Mouse (Mus musculus): ENCODE data around the gene Atf7ip.

Gene Atf7ip

DNA sequence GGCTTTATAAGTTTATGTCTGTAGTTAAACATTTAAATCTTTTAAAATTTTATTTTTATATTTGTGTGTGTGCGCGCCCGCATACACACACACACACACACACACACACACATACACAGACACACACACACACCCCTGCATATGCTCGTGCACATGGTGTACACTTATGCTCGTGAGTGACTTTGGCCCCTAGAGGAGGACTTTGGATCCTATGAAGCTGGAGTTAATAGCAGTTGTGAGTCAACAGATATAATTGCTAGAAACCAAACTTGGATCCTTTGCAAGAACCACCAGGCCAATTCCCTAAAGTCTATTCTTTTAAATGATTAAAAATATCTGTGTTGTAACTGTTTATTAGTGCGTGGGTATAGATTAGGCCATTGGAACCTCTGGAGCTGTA is 42.8 kb downstream of the Atf7ip start:
- in situ Hi-C loops (cut with MboI, MseI) = loop anchor here in 1 of 2 experiments (25.0 kb wide), 2 partner anchors 1189 to 1636 kb away; partner anchors contain the start of genes Cdkn1b and Strap

DNA sequence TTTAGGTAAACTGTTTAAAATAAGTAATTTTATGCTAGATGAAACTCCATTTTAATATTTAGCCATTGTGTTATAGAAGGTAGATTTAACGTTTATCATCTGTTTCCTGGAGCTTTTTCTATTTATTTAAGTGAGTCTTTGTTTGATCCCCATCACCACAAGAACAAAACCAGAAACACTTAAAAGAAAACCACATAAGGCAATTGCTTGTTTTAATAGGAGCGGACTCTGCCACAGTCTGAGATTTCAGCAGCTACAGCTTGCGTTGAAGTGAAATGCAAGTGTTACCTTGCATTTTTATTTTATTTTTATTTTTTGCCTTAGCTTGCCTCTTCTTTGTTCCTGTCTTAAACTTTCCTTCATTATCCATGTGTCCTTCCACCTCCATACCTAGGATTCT is 43.6 kb downstream of the Atf7ip start:
- in situ Hi-C loops (cut with MboI, MseI) = loop anchor here in 1 of 2 experiments (25.0 kb wide), 2 partner anchors 1188 to 1637 kb away; partner anchors contain the start of genes Cdkn1b and Strap

DNA sequence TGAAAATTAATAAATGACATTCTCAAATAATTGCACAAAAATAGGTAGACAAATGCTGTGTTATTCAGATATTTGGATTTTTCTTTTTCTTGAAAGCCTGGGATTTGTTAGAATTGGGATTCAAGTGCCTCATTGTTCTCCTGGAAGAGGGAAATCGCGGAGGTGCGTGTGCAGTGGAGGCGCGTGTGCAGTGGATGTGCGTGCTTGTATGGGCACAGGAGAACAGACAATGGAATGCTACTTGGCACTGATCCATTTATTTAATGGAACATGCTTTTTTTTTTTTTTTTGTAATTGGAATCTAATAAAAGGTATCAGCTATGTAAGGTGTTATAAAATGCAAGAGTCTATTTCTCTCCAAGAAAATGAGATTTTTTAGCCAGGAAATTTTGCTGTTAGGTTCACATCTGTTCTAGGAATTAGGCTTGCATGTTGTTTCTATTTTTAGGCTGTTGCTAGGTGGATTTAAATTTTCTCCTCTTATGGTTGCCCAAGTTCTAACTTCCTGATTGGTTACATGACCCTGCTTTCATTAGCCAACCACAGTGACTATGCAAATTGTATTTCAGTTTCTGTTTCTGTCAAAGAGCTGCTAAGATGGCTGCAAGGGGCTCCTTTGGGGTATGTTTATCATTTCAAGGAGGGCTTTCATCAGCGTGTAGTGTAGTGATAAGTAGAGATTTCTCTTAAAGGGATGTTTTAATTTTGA is 44.8 kb downstream of the Atf7ip start:
- in situ Hi-C loops (cut with MboI, MseI) = no loop called here

DNA sequence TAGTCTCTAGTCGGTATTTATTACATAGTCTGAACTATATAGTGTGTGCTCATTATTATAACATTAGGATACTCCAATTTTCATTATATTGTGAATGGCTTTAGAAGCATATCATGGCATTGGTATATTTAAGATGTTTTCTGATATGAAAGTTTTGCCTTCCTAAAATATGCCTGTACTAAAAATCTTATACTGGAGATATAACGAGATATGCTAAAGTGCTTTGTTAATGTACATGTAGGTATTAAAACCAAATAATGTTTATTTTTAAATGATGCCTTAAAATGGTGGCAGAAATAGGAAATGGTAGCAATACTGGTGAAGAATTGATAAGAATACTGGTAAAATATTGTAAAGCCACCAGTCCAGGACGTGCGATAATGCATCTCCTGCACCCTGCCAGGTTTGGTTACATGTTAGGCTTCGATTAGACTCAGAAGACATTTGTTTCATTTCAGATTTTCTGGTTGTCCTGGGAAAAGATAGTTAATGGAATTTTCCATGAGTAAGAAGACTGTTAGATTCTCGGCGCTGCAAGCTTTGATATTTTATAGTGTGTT is 45.7 kb downstream of the Atf7ip start:
- in situ Hi-C loops (cut with MboI, MseI) = no loop called here

DNA sequence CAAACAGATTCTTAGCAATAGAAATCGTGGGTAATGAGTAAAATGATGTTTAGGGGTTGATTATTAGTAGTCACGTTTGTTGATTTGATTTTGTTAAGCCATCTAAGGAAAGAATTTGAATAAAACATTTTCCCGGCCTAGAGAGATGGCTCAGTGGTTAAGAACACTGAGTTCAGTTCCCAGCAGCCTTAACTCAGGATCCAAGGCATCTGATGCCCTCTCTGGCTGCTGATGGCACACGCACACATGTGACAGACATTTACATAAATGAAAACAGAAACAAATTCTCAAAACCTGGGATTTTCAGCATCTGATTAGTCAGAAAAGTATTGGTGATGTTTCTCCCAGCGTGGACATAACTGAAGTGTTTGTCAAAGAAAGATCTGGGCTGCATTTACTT is 47.2 kb downstream of the Atf7ip start:
- in situ Hi-C loops (cut with MboI, MseI) = no loop called here

DNA sequence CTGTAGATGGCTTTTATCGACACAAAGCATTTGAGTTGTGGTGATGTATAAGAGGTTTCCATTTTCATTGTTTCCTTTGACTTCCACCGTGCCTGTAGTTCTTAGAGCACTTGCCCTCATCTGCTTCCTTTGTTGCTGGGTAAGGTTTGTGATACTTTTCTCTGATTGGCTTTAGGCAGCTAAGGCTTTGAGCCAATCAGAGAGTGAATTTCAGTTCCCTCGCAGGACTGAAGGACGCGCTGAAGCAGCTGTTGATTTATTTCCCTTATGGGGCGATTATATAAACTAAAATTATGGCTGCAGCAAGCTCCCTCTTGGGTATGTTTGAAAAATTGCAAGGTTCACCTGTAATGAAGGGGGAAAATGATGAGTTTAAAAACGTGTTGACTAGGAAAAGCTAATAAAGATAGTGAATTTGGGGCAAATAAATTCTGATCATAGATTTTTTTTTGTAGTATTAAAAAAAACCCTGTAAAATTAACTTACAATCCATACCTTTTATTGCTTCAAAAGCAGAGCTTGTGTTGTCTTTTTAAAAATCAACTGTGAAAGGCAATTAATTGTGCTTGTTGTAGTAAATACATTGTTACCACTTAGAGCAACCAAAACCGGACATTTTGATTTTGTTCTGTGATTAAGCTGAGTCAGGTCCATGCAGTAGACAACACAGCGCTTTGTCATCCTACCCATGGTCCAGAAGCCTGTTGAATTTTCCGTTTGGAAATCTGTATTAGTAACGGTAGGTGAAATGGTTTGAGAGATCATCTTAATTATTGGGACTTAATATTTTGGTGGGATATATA is 48.0 kb downstream of the Atf7ip start:
- in situ Hi-C loops (cut with MboI, MseI) = no loop called here

DNA sequence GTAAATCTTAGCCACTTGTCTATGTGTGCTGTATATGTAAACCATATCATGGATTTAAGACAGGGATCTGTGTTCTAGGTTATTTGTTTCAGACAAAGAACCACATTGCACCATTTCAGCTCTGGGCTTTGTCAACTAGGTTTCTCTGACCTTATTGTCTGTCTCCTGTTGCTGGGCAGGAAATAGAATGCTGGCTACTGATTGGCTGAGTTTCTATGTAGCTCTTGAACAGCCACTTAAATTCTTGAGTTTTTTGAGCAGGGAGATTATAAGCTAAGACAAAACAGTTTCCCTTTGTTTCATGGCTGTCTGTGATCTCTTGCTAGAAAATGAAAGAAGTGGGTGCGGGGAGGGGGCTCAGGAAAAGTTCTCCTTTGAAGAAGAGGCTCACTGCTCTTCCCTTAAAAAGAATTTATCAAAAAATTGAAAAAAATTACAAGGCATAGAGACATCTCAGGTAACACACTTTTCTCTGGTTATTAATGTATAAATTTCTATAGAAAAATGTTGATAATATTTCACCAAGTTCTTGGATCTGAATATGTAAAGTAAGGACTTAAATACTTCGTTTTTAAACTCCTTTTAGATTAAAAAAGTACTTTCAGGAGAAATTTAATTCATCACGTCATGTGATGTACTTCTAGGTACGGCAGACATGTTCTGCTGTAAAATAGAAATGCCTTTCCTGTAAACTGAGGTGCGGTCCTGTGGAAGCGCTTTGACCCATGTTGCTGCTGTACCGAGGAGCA is 49.0 kb downstream of the Atf7ip start:
- in situ Hi-C loops (cut with MboI, MseI) = loop anchor here (5.0 kb wide), 2 partner anchors 88 to 98 kb away; no protein-coding TSS in a partner anchor

DNA sequence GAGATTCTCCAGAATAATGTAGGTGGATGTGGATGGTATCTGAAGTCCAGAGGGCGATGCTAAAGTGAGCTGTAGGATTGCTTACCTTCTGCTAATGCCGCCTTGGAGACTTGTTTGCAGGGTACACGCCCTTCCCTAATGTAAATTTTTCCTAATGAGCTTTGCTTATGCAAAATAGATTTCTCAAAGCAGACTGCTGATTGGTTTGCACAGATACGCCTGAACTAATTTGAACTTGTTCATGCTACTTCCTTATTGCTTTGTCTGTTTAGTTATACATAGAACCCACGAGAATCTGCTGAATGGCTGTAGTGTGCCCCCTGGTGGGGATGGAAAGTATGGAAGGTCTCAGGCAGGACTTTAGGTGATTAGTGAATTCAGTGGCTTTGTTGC is 49.6 kb downstream of the Atf7ip start:
- in situ Hi-C loops (cut with MboI, MseI) = loop anchor here (5.0 kb wide), 2 partner anchors 88 to 98 kb away; no protein-coding TSS in a partner anchor

DNA sequence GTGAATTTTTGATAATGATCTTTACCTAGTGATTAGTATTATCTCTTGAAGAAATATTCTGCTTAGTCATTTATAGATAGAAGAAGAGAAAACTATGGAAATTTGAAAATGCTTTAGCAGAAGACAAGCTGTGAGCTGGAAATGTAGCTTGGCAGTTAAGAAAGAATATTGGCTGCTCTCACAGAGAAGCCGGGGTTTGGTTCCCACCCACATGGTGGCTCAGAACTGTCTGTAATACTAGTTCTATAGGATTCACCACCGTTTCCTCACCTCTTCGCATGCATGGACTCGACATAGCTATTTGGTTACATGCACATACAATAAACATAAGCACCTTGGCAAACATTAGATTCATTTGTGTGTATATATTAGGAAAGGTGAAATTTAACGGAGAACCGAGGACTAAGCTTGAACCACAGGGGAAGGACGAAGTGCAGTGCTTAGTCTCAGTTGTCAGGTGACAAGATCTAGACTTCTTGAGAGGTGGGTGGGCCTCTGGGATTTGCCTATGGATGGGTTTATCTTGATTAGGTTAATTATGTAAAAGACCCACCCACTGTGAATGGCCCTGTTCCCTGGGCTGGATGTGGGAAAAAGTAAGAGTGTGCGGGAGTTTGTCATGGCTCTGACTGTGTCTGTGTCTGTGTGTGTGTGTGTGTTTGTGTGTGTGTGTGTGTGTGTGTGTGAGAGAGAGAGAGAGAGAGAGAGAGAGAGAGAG is 52.5 kb downstream of the Atf7ip start:
- in situ Hi-C loops (cut with MboI, MseI) = loop anchor here (5.0 kb wide), 2 partner anchors 91 to 101 kb away; no protein-coding TSS in a partner anchor

DNA sequence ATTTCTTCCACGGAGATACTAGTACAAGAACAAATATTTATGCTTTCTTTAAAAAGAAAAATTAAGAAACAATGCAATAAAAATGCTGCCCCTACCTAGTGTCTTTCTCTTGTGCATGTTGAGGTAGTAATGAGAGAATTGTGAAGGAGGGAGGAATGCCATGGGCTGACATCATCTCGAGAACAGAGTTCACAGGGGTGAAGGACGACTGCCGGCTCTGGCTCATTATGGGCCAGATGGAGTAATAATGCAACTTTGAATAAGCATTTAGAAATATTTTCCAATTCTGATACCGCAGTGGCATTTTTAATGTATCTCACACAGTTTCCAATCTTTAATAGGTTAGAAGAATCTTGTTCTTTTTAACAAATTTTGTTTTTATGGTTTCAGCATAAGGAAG is 60.0 kb downstream of the Atf7ip start:
- in situ Hi-C loops (cut with MboI, MseI) = no loop called here

DNA sequence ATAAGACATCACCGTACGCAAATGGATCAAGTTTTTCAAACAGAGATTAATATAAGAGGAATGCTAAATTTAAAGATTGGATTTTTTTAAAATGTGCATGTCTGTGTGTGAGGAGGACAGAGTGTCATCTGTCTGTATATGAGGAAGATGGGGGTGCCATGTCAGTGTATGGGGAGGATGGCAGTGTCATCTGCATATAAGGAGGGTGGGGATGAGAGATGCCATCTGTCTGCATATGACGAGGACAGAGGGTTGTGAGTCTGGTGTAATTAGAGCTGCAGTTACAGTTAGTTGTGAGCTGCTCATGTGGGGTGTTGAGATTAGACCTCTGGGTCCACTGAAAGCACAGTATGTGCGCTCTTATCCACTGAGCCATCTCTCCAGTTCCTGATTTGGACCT is 84.8 kb downstream of the Atf7ip start:
- in situ Hi-C loops (cut with MboI, MseI) = no loop called here

DNA sequence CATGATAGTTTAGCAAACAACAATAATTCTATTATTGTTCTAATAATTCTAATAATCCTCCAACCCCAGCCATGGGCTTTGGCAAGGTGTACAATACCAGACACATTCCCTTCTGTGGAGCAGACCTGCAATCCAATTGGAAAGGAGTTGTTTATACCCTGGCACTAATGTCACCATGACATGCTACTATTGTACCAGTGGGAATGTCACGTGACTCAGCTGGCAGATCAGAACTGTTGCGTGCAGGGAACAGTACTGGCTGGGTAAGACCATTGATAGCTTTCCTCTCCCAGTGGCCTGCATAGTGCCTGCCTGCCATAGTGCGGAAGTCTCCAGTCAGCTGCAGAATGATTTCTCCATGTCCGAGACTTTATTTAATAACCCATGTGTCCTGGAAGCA is 88.6 kb downstream of the Atf7ip start:
- in situ Hi-C loops (cut with MboI, MseI) = no loop called here

DNA sequence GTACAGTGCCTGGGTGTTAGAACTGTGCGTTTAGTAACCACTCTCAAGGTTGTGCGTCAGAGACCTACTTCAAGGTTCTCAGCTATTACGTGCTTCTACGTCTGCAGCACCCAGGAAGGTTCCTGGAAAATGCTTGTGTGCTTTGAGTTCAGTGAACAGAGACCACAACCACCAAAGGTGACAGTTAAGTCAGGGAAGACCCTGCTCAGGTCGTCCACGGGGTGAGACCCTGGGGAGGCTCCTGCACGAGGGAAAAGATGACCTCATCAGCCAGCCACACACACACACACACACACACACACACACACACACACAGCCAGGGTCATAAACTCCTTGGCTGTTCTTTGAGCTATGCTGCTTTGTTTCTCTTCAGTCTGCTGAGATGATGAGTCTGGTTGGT is 96.6 kb downstream of the Atf7ip start:
- in situ Hi-C loops (cut with MboI, MseI) = no loop called here

DNA sequence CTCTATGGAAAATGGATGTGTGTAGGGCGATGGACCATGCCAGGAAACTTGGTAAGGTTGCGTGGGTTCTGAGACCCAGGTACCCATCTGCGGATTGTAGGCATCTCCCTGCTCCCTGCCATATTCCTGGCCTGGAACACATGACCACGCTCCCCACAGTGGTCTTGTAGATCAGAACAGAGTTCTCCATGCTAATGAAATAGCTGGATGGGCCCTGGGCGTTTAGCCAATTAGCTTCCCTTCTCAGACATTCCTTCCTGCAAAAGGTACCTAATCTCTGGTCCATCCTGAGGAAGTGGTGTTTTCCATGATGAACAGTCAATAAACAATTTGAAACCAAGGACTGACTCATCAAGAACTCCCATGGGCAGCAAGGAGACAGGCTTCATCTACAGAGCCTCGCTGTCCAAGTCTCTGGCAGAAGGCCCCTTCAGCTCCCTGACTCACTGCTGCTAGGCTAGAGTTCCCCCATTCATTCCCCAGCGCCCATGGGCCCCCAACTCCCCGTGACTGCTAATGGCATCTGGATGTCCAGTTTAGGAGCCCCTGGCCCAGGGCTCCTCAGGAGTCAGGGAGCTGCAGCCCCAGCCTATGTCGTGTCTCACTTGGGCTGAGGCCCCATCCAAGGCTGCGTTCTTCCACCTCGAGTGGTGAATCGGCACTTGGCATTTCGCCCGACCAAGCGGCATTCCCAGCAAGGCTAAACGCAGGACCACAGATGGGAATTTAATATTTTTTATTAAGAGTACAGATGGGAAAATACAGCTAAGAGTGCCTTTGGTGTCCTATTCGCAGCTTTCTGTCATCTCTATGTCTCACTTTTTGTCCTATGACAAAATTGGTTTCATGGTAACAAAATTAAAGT is 105.6 kb downstream of the Atf7ip start:
- in situ Hi-C loops (cut with MboI, MseI) = loop anchor here in 1 of 2 experiments (10.0 kb wide), 1 partner anchor 373 kb away; no protein-coding TSS in a partner anchor

DNA sequence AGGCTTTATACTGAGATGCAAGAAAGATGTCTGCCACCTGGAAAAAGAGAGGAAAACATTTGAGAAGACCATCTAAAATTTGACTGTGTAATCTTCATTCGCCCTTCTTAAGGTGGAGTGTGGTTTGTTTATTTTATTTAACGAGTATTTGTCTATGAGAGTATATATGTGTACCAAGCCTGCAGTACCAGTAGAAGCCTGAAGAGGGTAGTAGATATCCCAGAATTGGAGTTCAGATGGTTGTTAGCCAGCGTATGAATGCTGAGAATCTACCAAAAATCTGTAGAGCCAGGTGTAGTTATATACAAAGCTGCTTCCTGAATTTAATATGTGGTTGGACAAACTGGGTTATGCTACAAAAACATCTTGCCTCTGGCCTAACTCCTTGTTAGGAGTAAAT is 106.3 kb downstream of the Atf7ip start:
- in situ Hi-C loops (cut with MboI, MseI) = loop anchor here in 1 of 2 experiments (10.0 kb wide), 1 partner anchor 372 kb away; no protein-coding TSS in a partner anchor

DNA sequence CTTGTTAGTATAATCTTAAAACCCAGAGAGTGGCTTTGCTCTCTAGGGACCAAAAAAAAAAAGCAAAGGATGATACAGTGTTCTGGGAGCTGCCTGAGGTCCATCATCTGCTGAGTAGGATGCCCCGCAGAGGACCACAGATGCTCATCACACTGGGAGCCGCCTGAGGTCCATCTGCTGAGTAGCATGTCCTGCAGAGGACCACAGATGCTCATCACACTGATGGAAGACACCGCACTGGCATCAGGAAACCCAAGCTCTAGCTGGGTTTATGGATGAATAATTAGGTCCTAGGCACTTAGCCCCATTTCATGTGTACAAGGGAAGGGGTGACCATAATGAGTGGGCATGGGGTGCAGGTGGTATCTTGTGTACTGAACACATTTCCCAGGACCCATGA is 108.2 kb downstream of the Atf7ip start:
- in situ Hi-C loops (cut with MboI, MseI) = loop anchor here in 1 of 2 experiments (10.0 kb wide), 1 partner anchor 371 kb away; no protein-coding TSS in a partner anchor

DNA sequence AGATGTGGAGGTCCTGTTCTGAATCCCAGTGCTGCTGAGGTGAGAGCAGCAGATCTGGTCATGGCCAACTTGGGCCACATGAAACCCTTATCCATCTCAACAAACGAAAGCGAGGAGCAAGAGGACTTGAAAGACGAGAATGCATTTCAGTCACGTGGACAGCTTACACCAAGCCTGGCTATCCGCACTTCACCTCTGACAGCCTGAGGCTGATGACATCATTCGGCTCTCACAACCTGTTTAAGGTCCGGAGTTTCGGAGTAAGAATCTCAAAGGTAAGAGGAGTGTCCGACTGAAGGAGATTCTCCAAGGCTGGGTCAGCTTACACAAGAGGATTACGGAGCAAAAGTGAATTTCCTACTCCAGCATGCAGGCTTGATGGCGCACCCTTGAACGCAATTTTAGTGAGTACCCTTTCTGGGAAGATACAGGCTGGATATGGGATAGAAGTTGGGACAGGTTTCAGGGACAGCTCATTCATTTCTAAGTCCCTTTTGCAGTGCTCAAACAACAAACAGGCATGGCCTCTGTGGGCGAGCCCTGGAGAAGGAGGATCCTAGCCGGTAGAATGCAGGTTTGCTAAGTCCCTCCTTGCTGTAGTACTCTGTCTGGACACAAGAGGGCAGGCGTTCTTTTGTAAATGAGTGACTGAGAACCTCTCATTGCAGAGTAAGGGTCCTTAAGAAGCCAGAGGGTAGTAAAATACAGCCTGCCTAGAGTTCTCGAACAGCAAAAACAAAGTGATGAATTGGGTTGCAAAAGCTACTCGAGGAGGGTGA is 114.6 kb downstream of the Atf7ip start:
- in situ Hi-C loops (cut with MboI, MseI) = loop anchor here in 1 of 2 experiments (10.0 kb wide), 1 partner anchor 364 kb away; no protein-coding TSS in a partner anchor

DNA sequence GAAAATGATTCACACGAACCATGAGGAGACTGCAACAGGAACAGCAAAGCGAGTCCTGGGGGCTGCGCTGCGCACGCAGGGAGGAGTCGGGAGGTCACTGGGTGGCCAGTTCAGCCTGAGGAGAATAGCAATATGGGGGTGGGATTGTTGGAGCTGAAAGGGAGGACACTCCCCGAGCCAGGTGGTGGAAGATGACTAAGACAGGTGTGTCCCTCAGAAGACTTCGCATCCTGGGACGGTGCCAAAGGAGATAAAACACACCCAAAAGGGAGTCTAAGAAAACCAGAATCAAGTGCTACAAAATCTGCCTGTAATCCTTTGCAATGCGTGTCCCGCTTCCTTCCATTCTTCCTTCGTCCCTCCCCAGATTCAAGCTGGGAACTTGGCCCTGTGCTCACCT is 119.5 kb downstream of the Atf7ip start:
- in situ Hi-C loops (cut with MboI, MseI) = loop anchor here in 1 of 2 experiments (10.0 kb wide), 1 partner anchor 359 kb away; no protein-coding TSS in a partner anchor

DNA sequence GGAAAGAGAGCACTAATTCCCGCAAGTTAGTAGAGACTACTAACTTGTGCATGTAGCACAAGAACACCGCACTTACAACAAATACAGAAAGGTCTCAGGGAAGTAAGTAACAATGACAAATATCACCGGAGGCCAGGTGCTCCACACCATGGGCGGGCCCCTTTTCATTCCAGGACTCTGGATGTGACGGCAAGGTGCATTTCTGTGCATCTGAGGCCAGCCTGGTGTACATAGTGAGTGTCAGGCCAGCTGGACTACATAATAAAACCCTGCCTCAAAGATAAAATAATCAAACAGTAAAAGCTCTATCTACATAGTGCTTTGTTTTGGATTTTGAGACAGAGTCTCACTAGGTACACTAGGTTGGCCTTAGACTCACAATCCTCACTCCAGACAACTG is 123.7 kb downstream of the Atf7ip start:
- in situ Hi-C loops (cut with MboI, MseI) = loop anchor here in 1 of 2 experiments (10.0 kb wide), 1 partner anchor 355 kb away; no protein-coding TSS in a partner anchor
